Mouse (Mus musculus): Measurements from ENCODE around the gene D330045A20Rik.

DNA sequence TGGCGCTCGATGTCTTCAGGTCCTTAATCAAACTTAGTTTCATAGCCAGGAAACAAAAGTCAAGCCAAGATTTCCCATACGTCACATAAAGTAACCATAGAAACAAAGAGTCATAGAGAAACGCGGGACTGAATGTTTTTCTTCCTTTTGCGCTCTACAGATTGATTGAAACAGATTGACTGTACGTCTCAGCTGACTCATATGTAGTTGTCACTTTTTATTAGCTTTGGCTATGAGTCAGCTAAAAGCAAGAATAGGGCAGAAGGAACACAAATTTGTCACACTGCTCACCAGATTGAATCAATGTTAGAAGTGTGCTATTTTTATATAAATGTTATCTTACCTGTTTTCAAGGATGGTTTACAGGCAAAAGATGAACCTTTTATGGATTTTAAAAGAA, 63.6 kb downstream of the D330045A20Rik start:
- TF ChIP-seq CTCF (IDR thresholded peaks at IDR 0.05; ENCODE audit: low read depth) = no peak
- TF ChIP-seq EP300 (IDR thresholded peaks at IDR 0.05; ENCODE audit: low read depth) = no peak
